Mouse (Mus musculus) frontal cortex, postnatal 10 days (tissue): ENCODE results near the gene Chchd5.

Experiments used
- DNase-seq, 2 experiments: peaks; one replicate each; pipeline ENCODE4 v3.0.0; 2022; ENCODE audit warnings: low spot score in 2 of 2, mixed read lengths in 1 of 2

Gene Chchd5

GRCm38 (mm10) chr2:129151111-129151510 lies 21.6 kb downstream of the Chchd5 start:
- no peak for DNase-seq

DNA sequence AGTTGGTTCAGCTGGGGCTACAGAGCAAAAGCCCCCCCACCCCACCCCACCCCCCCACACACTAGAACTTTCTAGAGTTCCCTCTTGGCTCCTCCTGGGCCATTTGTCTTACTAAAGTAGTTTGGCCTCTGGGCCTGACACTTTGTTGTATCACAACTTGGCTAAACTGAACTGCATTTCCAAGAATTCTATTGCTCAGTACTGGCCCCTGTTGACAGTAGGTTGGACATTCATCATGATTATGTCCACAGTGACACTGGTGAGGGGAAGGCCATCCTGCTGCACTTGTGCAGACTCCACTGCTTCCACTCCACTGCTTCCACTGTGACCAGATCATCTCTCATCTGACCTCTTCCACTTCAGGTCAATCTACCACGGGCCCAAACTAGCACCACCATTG lies 23.3 kb downstream of the Chchd5 start:
- no peak for DNase-seq

DNA sequence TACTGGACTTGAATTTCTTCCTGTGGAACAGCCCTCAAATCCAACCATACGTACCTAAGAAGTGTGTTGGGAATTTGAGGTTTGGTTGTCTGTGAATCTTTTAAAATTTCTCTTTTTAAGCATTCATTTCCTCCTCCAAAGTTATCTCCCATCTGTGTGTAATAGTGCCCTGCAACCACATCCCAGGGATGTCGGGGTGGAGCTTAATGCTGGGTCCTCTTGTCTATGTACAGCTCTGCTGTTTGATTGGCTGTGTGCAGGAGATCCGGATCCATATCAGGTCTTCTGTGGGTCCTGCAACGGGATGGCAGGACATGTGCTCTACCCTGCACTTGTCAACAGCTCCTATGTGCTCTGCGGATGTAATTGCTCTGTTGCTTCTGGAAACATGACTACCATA lies 35.3 kb downstream of the Chchd5 start:
- no peak for DNase-seq

- DNase-seq: no peak
These were observed 37.3 kb downstream of the Chchd5 start for GRCm38 (mm10) chr2:129166466-129167463.

DNA sequence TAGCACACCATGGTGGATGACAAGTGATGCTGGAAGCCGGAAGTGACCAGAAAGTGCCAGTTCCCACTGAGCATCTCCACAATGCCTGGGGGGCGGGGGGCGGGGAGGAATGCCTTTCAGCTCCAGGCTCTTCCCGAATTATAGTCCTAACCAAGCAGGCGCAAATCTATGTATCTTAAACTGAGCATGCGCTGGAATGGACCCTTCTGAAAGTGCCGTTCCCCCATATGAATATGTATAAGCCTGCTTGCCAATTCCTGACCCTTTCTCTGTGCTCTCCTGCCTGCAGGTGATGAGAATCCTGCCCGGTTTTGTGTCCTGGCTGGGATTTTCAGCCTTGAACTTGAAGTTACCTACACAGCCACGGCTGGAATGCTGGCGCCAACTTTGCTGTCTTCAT lies 43.9 kb downstream of the Chchd5 start:
- no peak for DNase-seq

GRCm38 (mm10) chr2:129174474-129174873 lies 45.0 kb downstream of the Chchd5 start:
- peak; percentile 25 to 40 for DNase-seq

DNA sequence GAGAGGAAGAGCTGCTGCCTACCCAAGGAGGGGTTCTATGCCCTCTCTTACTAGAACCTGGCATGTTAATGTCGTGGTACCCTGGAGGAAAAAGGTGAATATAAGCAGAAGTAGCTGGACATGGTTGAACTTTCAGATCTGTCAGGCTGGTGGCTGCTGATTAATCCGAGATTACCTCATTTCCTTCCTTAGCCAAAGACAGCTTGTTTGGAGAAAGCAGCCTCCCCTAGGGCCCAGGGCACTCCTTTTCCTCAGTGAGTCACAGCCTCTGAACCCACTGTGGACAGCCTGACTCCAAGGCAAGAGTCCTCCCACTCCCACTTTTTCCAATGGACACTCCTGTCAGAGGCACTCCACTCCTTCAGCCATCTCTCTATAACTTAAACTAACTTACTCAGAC lies 46.1 kb downstream of the Chchd5 start:
- DNase-seq: no peak

- no peak for DNase-seq
These were observed 47.3 kb downstream of the Chchd5 start for GRCm38 (mm10) chr2:129176676-129177420.

DNA sequence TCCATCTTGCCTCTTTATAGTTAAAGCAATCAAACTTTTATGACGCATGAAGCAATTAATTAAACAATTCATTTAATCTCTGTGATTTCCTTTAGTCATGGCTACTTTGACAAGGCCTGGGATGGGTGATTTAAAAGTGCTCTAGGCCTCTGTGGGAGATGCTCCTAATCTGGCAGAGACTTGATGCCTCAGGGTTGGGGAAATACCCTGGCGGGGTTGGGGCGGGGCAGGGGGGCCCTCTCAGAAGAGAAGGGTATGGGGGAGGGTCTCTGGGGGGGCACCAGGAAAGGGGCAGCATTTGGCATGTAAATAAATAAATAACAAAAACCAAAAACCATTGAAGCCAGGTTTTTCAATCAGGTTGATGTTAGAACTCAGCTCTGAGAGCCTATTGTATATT lies 48.2 kb downstream of the Chchd5 start:
- no peak for DNase-seq

DNA sequence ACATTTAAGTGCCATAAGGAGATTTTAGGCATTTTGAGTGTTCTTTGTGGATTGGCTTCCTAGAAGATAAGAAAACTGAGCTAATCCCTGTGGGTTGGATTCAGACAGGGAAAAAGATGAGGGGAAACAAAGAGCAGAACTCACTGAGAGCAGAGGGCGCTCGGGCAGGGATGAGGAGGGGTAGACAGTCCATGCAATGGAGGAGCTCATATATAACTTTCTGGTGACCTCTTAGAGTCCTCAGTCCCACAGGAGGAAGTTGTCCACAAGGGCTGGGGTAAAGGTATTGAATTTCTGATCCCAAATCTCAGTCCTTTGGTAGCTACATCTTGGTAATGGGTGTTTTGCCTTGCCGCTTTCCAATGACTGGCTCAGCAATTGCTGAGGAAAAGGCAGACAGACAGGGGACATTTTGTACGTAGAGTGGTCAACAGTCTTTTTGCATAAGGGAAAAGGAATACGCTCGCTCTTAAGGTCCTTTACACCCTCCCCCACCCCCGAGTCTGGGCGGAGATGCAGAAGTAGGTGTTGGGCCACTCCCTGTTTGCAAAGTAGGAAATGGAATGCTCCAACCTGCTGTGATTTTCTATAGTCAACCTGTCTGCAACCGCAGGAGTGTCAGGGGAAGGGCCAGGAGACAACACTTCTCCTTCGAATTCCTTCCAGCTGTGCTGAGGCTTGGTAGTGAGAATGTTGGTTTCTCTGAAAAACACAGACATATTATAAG lies 48.8 kb downstream of the Chchd5 start:
- no peak for DNase-seq

GRCm38 (mm10) chr2:129179946-129180853 lies 50.7 kb downstream of the Chchd5 start:
- DNase-seq: no peak

DNA sequence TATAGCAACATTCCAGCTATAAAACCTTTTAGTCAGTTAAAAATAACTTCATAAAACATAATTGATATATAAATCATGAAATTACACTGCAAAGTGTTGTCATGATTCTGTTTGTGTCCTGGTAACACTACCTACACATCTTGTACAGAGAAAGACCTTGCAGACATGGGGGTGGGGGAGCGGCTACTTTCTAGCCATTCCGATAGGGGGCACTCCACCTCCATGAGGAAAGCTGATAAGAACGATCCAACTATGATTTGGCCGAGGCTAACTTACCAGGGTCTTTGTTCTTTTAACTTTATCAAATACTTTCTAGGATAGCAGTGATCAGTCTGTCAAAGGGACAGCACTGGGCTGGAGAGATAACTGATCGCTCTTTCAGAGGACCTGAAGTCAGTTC lies 52.0 kb downstream of the Chchd5 start:
- no peak for DNase-seq

- no peak for DNase-seq
These were observed 52.9 kb downstream of the Chchd5 start for GRCm38 (mm10) chr2:129182412-129182811.

- DNase-seq: no peak
These were observed 54.1 kb downstream of the Chchd5 start for GRCm38 (mm10) chr2:129183561-129184031.
